Mouse (Mus musculus): ENCODE results near the gene Prss58.

The Prss58 gene

DNA sequence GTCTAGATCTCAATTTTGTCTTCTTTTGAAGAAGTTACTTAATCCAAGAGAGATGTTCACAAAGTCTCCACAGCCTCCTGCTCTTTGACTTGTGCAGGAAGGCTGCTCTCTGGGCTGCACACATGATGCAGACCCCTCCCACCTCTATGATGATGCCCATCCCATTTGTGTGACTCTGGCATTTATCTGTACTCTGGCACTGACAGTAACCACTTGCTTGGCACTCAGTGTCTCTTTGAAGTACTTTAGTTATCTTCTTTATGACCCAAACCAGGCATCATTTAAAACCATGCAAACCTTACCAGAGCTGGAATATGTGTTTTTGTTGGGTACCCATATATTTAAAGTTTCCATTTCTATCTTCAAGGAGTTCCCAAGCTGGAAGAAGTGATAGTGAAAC is at the start of gene Prss58:
Gene Prss58, minus strand, starts transcription at position 101 of the 400 bp plus-strand sequence.
- DNase-seq (ENCODE audit: low read depth, low spot score), result no peak

DNA sequence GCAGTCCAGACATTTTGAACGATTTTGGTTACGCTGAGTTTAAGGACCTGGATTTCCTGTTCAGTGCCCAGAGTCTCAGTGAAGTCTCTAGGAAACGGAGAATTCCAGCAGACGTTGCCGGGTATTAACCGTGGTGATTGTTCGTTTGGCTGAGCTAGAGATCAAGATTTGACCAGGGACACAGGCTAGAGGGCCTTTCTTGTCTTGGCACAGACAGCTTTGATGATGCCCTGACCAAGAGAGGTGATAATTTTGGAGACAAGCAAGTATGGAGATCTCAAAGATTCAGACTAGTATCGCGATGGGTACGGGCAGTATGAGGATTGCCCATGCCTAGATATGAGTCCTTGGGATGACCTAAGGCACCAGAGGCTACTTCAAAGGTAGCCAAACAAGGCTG is 40.3 kb upstream of the Prss58 start, which contains the start of gene 1700074P13Rik:
Gene 1700074P13Rik, minus strand, starts transcription at position 101 of the 400 bp plus-strand sequence.
- no peak for DNase-seq (ENCODE audit: low read depth, low spot score)

DNA sequence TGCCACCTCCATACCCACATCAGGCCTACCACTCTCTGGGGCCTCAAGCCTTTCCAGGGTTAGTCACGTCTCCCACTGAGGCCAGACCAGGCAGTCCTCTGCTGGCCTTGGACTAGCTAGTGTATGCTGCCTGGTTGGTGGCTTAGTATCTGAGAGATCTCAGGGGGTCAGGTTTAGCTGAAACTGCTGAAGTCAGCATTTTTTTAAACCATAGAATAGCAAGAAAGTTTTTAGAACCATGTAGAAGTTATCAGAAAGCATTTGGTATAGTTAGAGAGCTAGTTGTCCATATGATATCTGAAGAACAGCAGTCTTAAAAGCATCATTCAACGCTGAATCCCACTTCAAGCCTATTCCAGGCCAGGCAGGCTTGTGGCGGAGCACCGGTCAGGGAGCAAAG is 19.8 kb upstream of the Prss58 start:
- no peak for DNase-seq (ENCODE audit: low read depth, low spot score)

DNA sequence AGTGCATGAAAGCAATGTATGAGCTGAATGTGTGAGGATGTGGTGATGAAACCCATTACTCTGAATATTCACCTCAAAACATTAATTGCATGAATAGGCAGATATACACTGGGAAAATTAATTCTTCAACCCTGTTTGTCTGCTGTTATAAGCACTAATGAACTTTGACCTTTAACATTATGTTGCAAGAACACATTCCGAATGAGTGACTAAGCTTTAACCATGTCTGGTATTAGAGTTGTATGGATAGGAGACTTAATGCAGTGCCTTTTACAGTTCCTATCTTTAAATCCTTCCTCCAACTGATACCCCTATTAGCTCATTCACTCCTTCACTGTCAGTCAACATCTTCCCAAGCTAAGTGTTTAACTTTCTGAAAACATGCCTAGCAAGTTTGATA is 5.5 kb downstream of the Prss58 start:
- DNase-seq (ENCODE audit: low read depth, low spot score), result no peak

DNA sequence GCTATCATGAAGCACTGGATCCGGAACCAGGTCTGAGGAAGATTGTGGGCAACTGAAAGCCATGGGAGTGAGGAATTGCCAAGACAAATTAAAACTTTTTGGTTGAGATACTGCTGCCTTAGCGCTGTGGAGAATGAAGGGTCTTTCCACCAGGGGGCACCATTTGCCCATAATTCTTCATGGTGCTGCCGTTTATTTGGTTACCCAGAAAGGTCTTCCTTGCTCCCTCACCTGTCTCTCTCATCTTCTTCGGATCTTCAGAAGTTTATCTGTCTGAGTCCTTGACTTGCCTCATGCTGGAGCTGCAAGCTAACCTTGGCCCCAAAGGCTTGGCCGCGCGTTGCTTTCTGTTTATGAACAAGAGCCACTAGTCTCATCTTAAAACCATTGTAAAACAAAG is 6.6 kb downstream of the Prss58 start:
- no peak for DNase-seq (ENCODE audit: low read depth, low spot score)

DNA sequence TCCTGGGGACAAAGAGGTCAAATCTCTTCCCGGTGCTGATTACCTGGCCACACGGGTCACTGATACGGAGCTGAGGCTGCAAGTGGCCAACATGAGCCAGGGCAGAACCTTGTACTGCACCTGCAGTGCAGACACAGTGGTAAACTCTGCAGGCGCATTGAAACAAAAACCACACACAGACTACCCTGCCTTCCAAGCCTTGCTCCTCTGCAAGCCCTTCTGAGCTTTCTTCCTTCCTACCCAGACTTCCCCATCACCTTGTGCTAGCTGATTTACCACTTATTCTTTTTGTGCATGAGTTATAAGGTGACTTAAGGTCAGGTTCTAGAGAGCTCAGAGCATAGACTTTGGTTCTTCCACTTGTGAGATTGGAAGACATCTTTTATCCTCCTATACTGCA is 8.4 kb downstream of the Prss58 start:
- no peak for DNase-seq (ENCODE audit: low read depth, low spot score)

DNA sequence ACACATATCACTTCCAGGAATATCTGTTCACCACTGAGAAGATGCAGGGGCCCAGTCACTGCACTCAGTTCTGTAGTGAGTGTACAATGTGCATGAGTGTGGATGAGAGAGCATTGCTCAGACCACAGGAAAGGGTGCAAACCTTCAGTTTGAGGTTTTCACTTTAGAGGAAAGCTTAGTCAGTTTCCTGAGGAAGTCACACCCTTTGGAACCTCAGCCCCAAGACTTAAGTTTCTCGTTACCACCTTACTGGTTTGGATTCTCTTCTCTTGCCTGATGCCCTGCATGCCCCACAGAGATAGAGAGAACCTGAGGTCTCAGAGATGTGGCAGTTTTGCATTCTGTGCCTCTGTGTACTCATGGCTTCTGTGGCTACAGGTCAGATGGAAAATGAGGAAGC is 9.2 kb downstream of the Prss58 start:
- DNase-seq (ENCODE audit: low read depth, low spot score), result no peak

DNA sequence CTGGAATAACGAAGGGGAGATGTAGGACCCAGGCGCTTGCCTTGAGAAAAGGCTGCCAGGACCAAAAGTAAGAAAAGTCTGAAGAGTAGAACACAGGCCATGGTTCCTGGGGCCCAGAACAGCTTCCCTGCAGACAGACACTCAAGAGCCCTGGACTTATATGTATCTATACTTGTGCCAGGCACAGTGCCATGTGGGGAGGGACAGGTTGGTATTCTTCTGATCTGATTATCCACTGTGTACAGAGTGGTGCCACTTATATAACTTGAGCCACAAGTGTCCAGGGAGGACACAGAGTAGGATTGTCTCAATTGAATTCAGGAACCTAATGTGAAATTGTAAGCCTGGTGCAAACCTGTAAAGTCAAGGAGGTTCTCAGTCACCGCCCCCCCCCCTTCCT is 12.8 kb downstream of the Prss58 start, which contains the start of gene Moxd2:
Gene Moxd2, minus strand, starts transcription at position 101 of the 400 bp plus-strand sequence.
- DNase-seq (ENCODE audit: low read depth, low spot score), result no peak

DNA sequence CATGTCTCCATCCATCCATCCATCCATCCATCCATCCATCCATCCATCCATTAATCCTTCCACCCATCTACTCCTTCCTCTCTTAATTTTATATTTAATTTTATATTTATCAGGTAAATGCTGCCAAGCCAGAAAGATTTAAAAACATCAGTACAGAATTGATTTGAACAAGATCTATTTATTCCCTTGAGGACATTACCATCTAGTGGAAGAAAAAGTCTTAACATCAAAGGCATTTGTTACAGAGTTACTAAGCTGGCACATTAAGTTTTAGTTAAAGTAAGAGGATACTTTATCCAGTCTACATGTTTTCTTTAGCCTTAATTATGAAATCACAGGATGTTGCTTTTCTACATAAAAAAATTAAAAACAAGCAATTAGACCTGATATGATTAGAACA is 54.9 kb downstream of the Prss58 start:
- DNase-seq (ENCODE audit: low read depth, low spot score), result no peak
